Mouse (Mus musculus): Measurements from ENCODE around the gene Nfat5.

GRCm38 (mm10) chr8:107260120-107260519, 33.1 kb upstream of the Nfat5 start:
- TF ChIP-seq CTCF (IDR thresholded peaks at IDR 0.05; ENCODE audit: low read depth) (no peak), EP300 (IDR thresholded peaks at IDR 0.05; ENCODE audit: low read depth) (no peak)
